Mouse (Mus musculus) bone marrow, adult 2 months (tissue): ENCODE data around the gene Kcnk3. TPM values are rescaled to one million over a fixed set of nuclear protein-coding genes. Genes with fewer than 3 reads are reported as not detected.

Source experiments
- H3K27ac ChIP-seq: fragments of 200-500 bp; 2 replicates; pipeline ENCODE4 v1.5.1; 2012; ENCODE audit warnings: low read depth, mild to moderate bottlenecking, control low read depth, inconsistent platforms, low read length; ENCODE audit not compliant: control insufficient read depth, poor library complexity, insufficient read depth
- H3K4me1 ChIP-seq: fragments of 200-500 bp; 2 replicates; pipeline ENCODE4 v1.6.1; 2011; ENCODE audit warnings: low read length; ENCODE audit not compliant: control insufficient read depth, insufficient read depth
- H3K4me3 ChIP-seq: fragments of 200-500 bp; replicated peaks from 2 replicates; pipeline ENCODE3; 2011; ENCODE audit warnings: mild to moderate bottlenecking, low read depth, low read length, control low read depth; ENCODE audit not compliant: control insufficient read depth
- CTCF ChIP-seq: fragments of 200-500 bp; IDR thresholded peaks from 2 replicates; pipeline ENCODE4 v1.5.1; 2011; ENCODE audit warnings: low read length, control low read depth; ENCODE audit not compliant: control insufficient read depth, insufficient read depth
- POLR2A ChIP-seq: fragments of 200-500 bp; IDR thresholded peaks from 2 replicates; pipeline ENCODE4 v1.6.1; 2011; ENCODE audit warnings: low read depth, mild to moderate bottlenecking, control low read depth, low read length, borderline replicate concordance; ENCODE audit not compliant: control insufficient read depth
- WGBS: fragments of 180-500 bp; shearing (Covaris S2); methylation state at CpG from one replicate; pipeline ENCODE4 v1.1.7; 2018; 5-methylcytosine and 5-hydroxymethylcytosine counted together
- polyA plus RNA-seq: library from polyadenylated mRNA; stranded (reverse); fragments of >200 nt; gene quantifications from 2 replicates; pipeline ENCODE4 v1.2.4, GENCODE M21; 2011; ENCODE audit warnings: low replicate concordance; ENCODE audit not compliant: missing spikeins, insufficient read depth, insufficient read length

Kcnk3 gene
- polyA plus RNA-seq, 1 experiment: 0.40 TPM

DNA sequence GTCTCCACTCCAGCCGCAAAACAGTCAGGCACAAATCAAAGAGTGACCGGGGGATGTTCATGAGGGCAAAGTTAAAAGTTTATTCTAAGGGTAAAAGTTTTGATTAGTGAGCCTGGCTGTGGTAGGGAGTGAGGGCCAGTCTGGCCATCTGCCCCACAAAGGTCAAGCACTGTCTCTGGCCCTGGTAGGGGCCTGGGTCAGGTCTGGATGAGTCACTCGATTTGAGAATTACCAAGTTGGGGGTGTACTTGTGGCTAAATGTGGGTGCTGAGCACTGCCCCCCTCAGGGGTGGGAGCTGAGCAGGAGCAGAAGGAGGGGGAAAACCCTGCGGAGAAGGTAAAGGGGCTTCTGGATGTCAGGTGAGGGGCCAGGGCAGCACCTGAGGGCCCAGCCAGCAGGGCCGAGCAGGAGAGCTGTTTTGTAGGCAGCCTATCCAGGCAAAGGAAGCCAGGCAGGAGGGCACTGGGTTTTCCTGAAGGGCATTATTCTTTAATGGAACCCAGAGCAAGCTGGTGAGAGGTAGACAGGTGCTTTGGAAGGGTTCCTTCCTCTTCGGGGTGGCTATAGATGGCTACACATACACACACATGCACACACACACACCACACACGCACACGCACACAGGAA lies 30.5 kb downstream of the Kcnk3 start:
- 69% methylated on average over 8 of the region's 8 CpGs for WGBS
- no peaks in the 10 kb centered on the region; the same call in 1 of the 2 replicates for H3K4me1 ChIP-seq
- H3K4me3 ChIP-seq: no peak overlapping the region
- no peak for TF ChIP-seq CTCF
- TF ChIP-seq POLR2A: no peak
- H3K27ac ChIP-seq: no peak overlapping the region

DNA sequence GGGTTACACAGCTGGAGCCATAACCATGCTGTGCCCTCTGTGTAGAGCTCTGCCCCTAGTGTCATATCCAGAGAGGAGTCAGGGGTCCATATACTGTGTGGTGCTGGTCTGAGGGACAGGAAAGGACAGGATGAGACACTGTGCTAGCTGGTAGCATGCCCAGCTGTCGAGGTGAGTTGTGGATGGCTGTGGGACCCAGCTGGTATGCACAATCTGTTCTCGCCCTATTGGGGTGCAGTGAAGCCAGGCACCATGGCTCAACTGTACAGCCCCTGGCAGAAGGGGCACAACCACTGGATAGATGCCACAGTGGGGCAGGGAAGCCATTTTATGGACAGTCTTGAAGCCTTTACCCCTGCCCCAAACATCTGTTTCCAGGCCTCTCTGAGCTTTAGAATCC lies 31.2 kb downstream of the Kcnk3 start:
- no peak for TF ChIP-seq POLR2A
- no peak for TF ChIP-seq CTCF
- 69% methylated on average over 2 of the region's 2 CpGs for WGBS
- H3K4me3 ChIP-seq: no peak overlapping the region

DNA sequence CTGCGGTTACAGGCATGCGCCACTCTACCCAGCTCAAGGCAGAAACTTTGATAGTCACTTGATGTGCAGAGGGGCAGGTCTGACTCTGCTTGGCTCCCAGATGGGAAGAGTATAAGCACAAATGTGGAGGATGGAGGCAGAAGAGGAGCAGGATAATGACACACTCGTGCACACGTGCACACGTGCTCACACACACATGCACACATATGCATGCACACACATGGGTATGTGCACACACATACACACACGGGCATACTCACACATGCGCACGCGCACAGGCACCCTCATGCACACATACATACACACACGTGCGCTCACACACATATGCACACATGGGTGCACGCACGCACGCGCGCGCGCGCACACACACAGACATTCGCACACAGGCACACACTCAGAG lies 32.6 kb downstream of the Kcnk3 start:
- Histone ChIP-seq H3K27ac (no peak overlapping the region), H3K4me1 (no peaks in the 10 kb centered on the region; the same call in 1 of the 2 replicates), H3K4me3 (no peak overlapping the region)
- TF ChIP-seq CTCF (no peak), POLR2A (no peak)
- 94% methylated on average over 20 of the region's 20 CpGs for WGBS

More for the DNA sequence above, 31.2 kb downstream of the Kcnk3 start:
- Histone ChIP-seq H3K27ac (no peak overlapping the region), H3K4me1 (no peaks in the 10 kb centered on the region; the same call in 1 of the 2 replicates)

DNA sequence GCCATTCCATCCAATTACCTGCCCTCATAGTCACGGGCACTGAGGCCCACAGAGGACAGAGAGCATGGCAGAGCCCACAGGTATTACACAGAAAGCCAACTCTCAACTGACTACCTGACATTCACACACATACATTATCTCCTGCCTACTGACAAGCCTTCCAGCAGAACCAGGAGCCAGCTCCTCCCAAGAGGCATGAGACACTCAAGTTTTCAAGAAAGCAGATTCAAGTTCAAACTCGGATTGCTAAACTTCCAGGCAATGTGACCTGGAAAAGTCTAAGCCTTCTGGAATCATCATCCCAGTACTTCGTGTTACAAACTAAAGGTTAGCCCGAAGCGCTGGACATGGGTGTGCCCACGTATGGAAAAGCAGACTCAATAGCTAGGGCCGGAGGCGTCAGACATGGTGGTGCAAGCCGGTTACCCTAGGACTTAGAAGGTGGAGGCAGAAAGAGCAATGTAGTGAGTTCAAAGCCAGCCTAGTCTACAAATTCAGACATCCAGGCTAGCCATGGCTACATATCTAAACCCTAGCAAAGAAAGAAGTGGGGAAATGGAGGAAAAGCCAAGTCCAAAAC lies 33.3 kb downstream of the Kcnk3 start:
- Histone ChIP-seq H3K27ac (no peak overlapping the region), H3K4me1 (no peaks in the 10 kb centered on the region; the same call in 1 of the 2 replicates), H3K4me3 (no peak overlapping the region)
- 86% methylated on average over 9 of the region's 9 CpGs for WGBS
- TF ChIP-seq POLR2A (no peak), CTCF (no peak)

DNA sequence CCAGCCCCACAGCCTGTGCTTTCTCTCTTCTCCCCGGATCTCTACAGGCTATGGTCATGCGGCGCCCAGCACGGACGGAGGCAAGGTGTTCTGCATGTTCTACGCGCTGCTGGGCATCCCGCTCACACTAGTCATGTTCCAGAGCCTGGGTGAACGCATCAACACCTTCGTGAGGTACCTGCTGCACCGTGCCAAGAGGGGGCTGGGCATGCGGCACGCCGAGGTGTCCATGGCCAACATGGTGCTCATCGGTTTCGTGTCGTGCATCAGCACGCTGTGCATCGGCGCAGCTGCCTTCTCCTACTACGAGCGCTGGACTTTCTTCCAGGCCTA lies 33.8 kb downstream of the Kcnk3 start:
- no peak for TF ChIP-seq CTCF
- no peak for TF ChIP-seq POLR2A
- no peak overlapping the region for H3K4me3 ChIP-seq
- 62% methylated on average over 22 of the region's 22 CpGs for WGBS
- no peaks in the 10 kb centered on the region; the same call in 1 of the 2 replicates for H3K4me1 ChIP-seq
- H3K27ac ChIP-seq: no peak overlapping the region

DNA sequence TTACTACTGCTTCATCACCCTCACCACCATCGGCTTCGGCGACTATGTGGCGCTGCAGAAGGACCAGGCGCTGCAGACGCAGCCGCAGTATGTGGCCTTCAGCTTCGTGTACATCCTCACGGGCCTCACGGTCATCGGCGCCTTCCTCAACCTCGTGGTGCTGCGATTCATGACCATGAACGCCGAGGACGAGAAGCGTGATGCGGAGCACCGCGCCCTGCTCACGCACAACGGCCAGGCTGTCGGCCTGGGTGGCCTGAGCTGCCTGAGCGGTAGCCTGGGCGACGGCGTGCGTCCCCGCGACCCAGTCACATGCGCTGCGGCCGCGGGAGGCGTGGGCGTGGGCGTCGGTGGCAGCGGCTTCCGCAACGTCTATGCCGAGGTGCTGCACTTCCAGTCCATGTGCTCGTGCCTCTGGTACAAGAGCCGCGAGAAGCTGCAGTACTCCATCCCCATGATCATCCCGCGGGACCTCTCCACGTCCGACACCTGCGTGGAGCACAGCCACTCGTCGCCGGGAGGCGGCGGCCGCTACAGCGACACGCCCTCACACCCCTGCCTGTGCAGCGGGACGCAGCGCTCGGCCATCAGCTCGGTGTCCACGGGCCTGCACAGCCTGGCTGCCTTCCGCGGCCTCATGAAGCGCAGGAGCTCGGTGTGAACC lies 34.3 kb downstream of the Kcnk3 start:
- 5% methylated on average over 69 of the region's 69 CpGs for WGBS
- H3K4me3 ChIP-seq: no peak overlapping the region
- H3K27ac ChIP-seq: no peak overlapping the region
- no peak for TF ChIP-seq POLR2A
- no peak for TF ChIP-seq CTCF
- no peaks in the 10 kb centered on the region; the same call in 1 of the 2 replicates for H3K4me1 ChIP-seq

DNA sequence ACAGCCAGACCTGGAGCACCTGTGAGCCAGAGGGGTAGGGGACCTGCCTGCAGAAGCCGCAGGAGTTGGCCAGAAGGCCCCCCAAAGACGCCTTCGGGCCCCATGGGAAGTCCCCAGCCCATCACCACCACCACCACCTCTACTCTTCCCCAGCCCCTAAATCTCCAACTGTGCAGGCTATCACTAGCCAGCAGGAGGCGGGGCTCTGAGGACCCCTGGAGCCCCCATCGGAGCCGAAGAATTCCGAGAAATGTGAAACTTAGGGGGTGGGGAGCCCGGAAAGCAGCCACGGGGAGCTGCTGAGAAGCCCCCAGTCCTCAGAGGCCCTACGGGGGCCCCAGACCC lies 34.8 kb downstream of the Kcnk3 start:
- Histone ChIP-seq H3K4me1 (no peaks in the 10 kb centered on the region; the same call in 1 of the 2 replicates), H3K4me3 (no peak overlapping the region), H3K27ac (no peak overlapping the region)
- WGBS: 3% methylated on average over 10 of the region's 10 CpGs
- TF ChIP-seq POLR2A (no peak; the same call in 1 of the 2 replicates), CTCF (no peak)

DNA sequence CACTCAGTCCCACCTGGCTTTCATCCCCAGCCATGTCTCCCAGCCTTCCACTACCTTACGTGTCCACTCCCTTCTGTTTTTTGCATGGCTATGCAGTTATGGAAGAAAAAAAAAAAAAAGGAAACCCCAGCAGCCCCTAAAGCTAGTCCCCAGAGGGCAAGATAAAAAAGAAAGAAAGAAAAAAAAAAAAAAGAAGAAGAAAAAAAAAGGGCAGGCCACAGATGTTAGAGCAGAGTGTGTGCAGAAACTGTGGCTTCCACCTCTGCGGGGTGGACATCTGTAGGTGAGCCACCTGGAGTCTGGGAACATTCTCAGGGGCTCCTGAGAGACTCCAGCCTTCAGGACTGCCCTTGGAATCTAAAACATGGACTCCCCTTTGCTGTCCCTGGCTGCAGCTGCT lies 35.4 kb downstream of the Kcnk3 start:
- Histone ChIP-seq H3K27ac (no peak overlapping the region), H3K4me3 (no peak overlapping the region), H3K4me1 (no peaks in the 10 kb centered on the region; the same call in 1 of the 2 replicates)
- 44% methylated on average over 2 of the region's 2 CpGs for WGBS
- TF ChIP-seq CTCF (no peak), POLR2A (no peak)
